Mouse (Mus musculus): ENCODE measurements around the gene Camkk2. TPM values are rescaled to one million over a fixed set of nuclear protein-coding genes. Genes with fewer than 3 reads are reported as not detected.

Camkk2 gene
- polyA plus RNA-seq, 1 experiment from 2014 or later: 30.0 TPM

GRCm38 (mm10) chr5:122756144-122756543 is 23.1 kb downstream of the Camkk2 start:
- no peak overlapping the region for H3K4me3 ChIP-seq
- H3K27me3 ChIP-seq (ENCODE audit: low read depth, poor library complexity, severe bottlenecking): no peaks in the 10 kb centered on the region
- peaks cover 83% of the 10 kb centered on the region for H3K36me3 ChIP-seq
- no peaks in the 10 kb centered on the region for H3K9me3 ChIP-seq (replicated peaks)
- no peak for DNase-seq (ENCODE audit: low spot score)
- H3K4me1 ChIP-seq: no peaks in the 10 kb centered on the region; the same call in 1 of the 2 replicates
- WGBS: 78% methylated on average over 6 of the region's 6 CpGs
- H3K27ac ChIP-seq: no peak overlapping the region

DNA sequence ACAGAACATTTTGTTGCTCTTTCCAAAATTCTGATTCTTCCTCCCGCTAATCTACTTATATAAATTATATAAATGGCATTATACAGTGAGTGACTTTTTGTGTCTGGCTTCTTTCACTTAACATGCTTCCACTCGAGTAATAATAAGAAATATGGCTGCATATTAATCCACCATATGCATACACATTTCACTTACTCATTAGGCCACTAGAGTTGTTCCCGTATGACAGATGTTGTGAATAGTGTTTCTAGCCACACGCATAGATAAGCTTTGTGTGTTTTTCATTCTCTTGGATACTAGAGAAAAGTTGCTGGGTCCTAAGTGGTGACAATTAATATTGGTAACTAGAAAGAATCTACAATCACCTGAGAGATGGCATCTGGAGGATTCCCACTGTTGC is 23.6 kb downstream of the Camkk2 start:
- Histone ChIP-seq H3K27ac (no peak overlapping the region), H3K27me3 (ENCODE audit: low read depth, poor library complexity, severe bottlenecking) (no peaks in the 10 kb centered on the region), H3K4me3 (no peak overlapping the region), H3K4me1 (no peaks in the 10 kb centered on the region; the same call in 1 of the 2 replicates), H3K36me3 (peaks cover 84% of the 10 kb centered on the region), H3K9me3 (replicated peaks) (no peaks in the 10 kb centered on the region)
- 94% methylated on average over 4 of the region's 4 CpGs for WGBS
- DNase-seq (ENCODE audit: low spot score): no peak

GRCm38 (mm10) chr5:122754477-122754876 is 24.7 kb downstream of the Camkk2 start:
- DNase-seq (ENCODE audit: low spot score): no peak
- WGBS: 88% methylated on average over 16 of the region's 16 CpGs
- H3K36me3 ChIP-seq: peaks cover 88% of the 10 kb centered on the region

DNA sequence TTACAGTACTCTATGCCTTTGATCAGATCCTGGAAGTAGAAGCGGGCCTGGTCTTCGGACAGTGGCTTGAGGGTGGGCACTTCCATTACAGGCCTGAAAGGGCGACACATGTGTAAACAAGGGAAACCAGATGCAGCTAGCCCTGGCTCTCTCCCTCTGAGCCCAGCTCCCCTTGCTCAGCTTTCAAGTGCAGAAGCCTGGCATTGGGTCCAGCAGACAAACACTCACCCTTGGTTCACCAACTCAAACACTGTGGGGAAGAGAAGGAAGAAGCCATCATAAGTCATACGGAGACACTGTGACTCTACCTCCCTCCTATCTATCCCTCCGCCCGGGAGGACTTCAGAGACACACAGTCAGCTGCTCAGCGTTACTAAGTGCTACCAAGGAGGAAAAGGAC is 31.3 kb downstream of the Camkk2 start:
- no peak overlapping the region for H3K27ac ChIP-seq
- peaks cover 77% of the 10 kb centered on the region for H3K36me3 ChIP-seq
- no peaks in the 10 kb centered on the region; the same call in 1 of the 2 replicates for H3K4me1 ChIP-seq
- DNase-seq (ENCODE audit: low spot score): no peak
- H3K9me3 ChIP-seq (replicated peaks): no peaks in the 10 kb centered on the region
- 66% methylated on average over 7 of the region's 7 CpGs for WGBS
- H3K27me3 ChIP-seq (ENCODE audit: low read depth, poor library complexity, severe bottlenecking): no peaks in the 10 kb centered on the region
- H3K4me3 ChIP-seq: no peak overlapping the region

More at GRCm38 (mm10) chr5:122754477-122754876, 24.7 kb downstream of the Camkk2 start:
- Histone ChIP-seq H3K9me3 (replicated peaks) (no peaks in the 10 kb centered on the region), H3K4me3 (no peak overlapping the region), H3K4me1 (no peaks in the 10 kb centered on the region; the same call in 1 of the 2 replicates), H3K27me3 (ENCODE audit: low read depth, poor library complexity, severe bottlenecking) (no peaks in the 10 kb centered on the region), H3K27ac (no peak overlapping the region)

DNA sequence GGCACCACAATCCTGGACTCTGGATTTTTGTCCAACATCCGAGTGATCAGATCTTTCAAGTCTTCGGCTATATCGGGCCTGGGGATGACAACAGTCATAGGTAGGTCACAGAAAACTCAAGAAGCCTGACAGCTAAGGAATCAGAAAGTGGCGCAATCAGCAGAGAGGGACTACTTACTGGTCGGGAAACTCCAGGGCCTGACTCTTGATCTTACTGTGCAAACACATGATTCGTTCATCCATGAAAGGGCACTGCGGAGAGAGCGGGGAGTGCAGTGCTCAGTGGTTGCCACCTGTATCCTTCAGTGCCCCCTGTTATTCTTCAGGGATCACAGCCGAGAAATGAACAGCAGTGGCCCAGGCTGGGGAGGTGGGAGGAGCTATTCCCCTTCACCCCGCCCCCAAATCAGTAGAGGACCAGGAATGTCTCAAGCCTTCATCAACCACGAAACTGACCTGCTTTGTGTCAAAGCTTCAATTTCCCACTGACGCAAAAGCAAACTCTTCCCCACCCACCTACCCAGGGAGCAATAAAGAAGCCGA is 35.3 kb downstream of the Camkk2 start:
- no peaks in the 10 kb centered on the region for H3K9me3 ChIP-seq (replicated peaks)
- peaks cover 78% of the 10 kb centered on the region for H3K36me3 ChIP-seq
- WGBS: 85% methylated on average over 13 of the region's 13 CpGs
- no peak overlapping the region for H3K4me3 ChIP-seq
- no peak overlapping the region for H3K27ac ChIP-seq
- no peaks in the 10 kb centered on the region for H3K4me1 ChIP-seq
- DNase-seq (ENCODE audit: low spot score): no peak
- H3K27me3 ChIP-seq (ENCODE audit: low read depth, poor library complexity, severe bottlenecking): no peaks in the 10 kb centered on the region

- DNase-seq (ENCODE audit: low spot score): no peak
- Histone ChIP-seq H3K36me3 (peaks cover 44% of the 10 kb centered on the region), H3K4me3 (no peak overlapping the region), H3K27ac (0 out of 2 replicates have a peak overlapping the region, but pooled peaks have one; percentile 9), H3K9me3 (replicated peaks) (no peaks in the 10 kb centered on the region), H3K4me1 (peaks cover 22% of the 10 kb centered on the region), H3K27me3 (ENCODE audit: low read depth, poor library complexity, severe bottlenecking) (no peaks in the 10 kb centered on the region)
- WGBS: 89% methylated on average over 15 of the region's 15 CpGs
Measured at GRCm38 (mm10) chr5:122736761-122737160, 42.4 kb downstream of the Camkk2 start.

DNA sequence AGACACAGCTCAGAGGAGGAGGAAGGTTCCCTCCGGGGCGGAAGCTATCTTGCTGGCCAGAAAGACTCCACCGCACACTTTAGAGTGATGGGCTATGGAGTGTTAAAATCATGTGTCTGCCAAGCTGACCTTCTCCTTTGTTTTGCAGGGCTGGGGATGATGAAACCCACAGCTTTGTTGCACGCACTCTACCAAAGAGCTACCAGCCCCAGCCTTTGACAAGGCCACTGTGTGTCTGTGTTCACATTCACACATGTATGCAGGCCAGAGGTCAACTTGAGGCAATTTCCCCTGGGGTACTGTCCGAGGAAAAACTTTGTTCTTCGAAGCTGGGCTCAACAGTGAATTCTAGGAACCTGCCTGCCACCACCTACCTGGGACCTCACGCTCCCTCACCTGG is 43.4 kb downstream of the Camkk2 start:
- no peak for DNase-seq (ENCODE audit: low spot score)
- Histone ChIP-seq H3K36me3 (peaks cover 36% of the 10 kb centered on the region), H3K4me1 (peaks cover 26% of the 10 kb centered on the region), H3K9me3 (replicated peaks) (no peaks in the 10 kb centered on the region), H3K4me3 (no peak overlapping the region), H3K27ac (no peak overlapping the region), H3K27me3 (ENCODE audit: low read depth, poor library complexity, severe bottlenecking) (no peaks in the 10 kb centered on the region)
- WGBS: 93% methylated on average over 7 of the region's 7 CpGs

DNA sequence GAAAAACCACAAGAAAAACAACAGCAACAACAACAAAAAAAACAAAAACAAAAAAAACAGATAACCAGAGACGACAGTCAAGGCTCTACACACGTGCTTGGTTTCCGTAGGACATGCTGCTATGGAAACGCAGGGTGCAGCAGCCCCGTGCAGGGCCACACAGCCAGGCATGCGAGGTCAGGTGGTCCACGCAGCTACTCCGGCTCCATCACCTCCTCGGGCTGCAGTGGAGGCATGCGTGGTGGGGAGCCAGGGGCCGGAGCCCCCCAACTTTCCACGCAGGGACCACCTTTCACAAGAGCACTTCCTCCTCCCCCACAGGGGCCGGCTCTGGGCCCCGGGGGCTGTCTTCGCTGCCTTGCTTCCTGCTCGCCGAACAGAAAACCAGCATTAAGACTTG is 45.3 kb downstream of the Camkk2 start:
- Histone ChIP-seq H3K4me1 (peaks cover 26% of the 10 kb centered on the region), H3K27me3 (ENCODE audit: low read depth, poor library complexity, severe bottlenecking) (no peaks in the 10 kb centered on the region), H3K36me3 (peaks cover 33% of the 10 kb centered on the region), H3K4me3 (no peak overlapping the region), H3K9me3 (replicated peaks) (no peaks in the 10 kb centered on the region), H3K27ac (peak overlapping the region; percentile 71)
- 74% methylated on average over 17 of the region's 17 CpGs for WGBS
- DNase-seq (ENCODE audit: low spot score): no peak

- Histone ChIP-seq H3K27ac (peak overlapping the region; percentile 78), H3K27me3 (ENCODE audit: low read depth, poor library complexity, severe bottlenecking) (no peaks in the 10 kb centered on the region), H3K36me3 (peaks cover 28% of the 10 kb centered on the region), H3K9me3 (replicated peaks) (no peaks in the 10 kb centered on the region), H3K4me3 (no peak overlapping the region), H3K4me1 (peaks cover 26% of the 10 kb centered on the region)
- no peak for DNase-seq (ENCODE audit: low spot score)
- 46% methylated on average over 15 of the region's 15 CpGs for WGBS
Measured at GRCm38 (mm10) chr5:122731991-122732673, 47.1 kb downstream of the Camkk2 start.

- no peaks in the 10 kb centered on the region for H3K27me3 ChIP-seq (ENCODE audit: low read depth, poor library complexity, severe bottlenecking)
- 71% methylated on average over 8 of the region's 8 CpGs for WGBS
- H3K27ac ChIP-seq: peak overlapping the region; percentile 78
- DNase-seq (ENCODE audit: low spot score): peak; percentile 65
- H3K9me3 ChIP-seq (replicated peaks): no peaks in the 10 kb centered on the region
- H3K4me1 ChIP-seq: peaks cover 26% of the 10 kb centered on the region
- no peak overlapping the region for H3K4me3 ChIP-seq
- H3K36me3 ChIP-seq: peaks cover 21% of the 10 kb centered on the region
Measured at GRCm38 (mm10) chr5:122731321-122731720, 47.9 kb downstream of the Camkk2 start.

DNA sequence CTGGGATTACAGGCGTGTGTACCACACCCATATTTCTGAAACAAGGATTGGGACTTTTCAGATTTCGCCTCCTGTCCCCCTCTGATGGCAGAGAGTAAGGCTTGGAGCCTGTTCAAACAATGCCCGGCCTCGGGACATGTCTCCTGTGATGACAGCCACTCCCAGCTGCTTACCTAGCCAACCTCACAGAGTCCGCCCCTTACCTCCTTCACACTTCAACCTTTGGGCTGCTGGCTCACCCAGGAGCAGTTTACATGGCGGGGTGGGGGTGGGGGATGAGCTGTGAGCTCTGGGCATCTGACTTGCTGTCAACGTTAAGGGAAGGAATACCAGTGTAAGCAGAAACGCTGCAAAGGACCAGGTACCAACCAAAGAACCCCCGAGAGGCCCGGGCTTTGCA is 48.4 kb downstream of the Camkk2 start:
- Histone ChIP-seq H3K36me3 (peaks cover 20% of the 10 kb centered on the region), H3K4me3 (no peak overlapping the region), H3K27me3 (ENCODE audit: low read depth, poor library complexity, severe bottlenecking) (no peaks in the 10 kb centered on the region), H3K9me3 (replicated peaks) (no peaks in the 10 kb centered on the region), H3K4me1 (peaks cover 26% of the 10 kb centered on the region), H3K27ac (no peak overlapping the region)
- no peak for DNase-seq (ENCODE audit: low spot score)
- 81% methylated on average over 10 of the region's 10 CpGs for WGBS

- Histone ChIP-seq H3K4me3 (no peak overlapping the region), H3K27ac (no peak overlapping the region), H3K4me1 (peaks cover 7% of the 10 kb centered on the region), H3K9me3 (replicated peaks) (no peaks in the 10 kb centered on the region), H3K36me3 (peaks cover 7% of the 10 kb centered on the region; the same call in 1 of the 2 replicates), H3K27me3 (ENCODE audit: low read depth, poor library complexity, severe bottlenecking) (no peaks in the 10 kb centered on the region)
- WGBS: 88% methylated on average over 7 of the region's 7 CpGs
- DNase-seq (ENCODE audit: low spot score): no peak
Measured at GRCm38 (mm10) chr5:122727096-122727495, 52.1 kb downstream of the Camkk2 start.

GRCm38 (mm10) chr5:122726595-122726994 is 52.6 kb downstream of the Camkk2 start:
- DNase-seq (ENCODE audit: low spot score): no peak
- no peaks in the 10 kb centered on the region for H3K27me3 ChIP-seq (ENCODE audit: low read depth, poor library complexity, severe bottlenecking)
- H3K36me3 ChIP-seq: peaks cover 7% of the 10 kb centered on the region; the same call in 1 of the 2 replicates
- no peak overlapping the region for H3K27ac ChIP-seq
- no peaks in the 10 kb centered on the region for H3K9me3 ChIP-seq (replicated peaks)
- WGBS: 87% methylated on average over 5 of the region's 5 CpGs
- H3K4me1 ChIP-seq: peaks cover 2% of the 10 kb centered on the region; the same call in 1 of the 2 replicates
- no peak overlapping the region for H3K4me3 ChIP-seq
